Mouse (Mus musculus): ENCODE data around the gene Svs5. TPM values are rescaled to one million over a fixed set of nuclear protein-coding genes. Genes with fewer than 3 reads are reported as not detected.

Svs5 gene
- polyA plus RNA-seq, 1 experiment, result not detected

GRCm38 (mm10) chr2:164352697-164353096 is 20.2 kb downstream of the Svs5 start:
- no peaks in the 10 kb centered on the region for H3K27me3 ChIP-seq (ENCODE audit: control insufficient read depth, insufficient read depth, low read length)
- 85% methylated on average over 3 of the region's 3 CpGs for WGBS

DNA sequence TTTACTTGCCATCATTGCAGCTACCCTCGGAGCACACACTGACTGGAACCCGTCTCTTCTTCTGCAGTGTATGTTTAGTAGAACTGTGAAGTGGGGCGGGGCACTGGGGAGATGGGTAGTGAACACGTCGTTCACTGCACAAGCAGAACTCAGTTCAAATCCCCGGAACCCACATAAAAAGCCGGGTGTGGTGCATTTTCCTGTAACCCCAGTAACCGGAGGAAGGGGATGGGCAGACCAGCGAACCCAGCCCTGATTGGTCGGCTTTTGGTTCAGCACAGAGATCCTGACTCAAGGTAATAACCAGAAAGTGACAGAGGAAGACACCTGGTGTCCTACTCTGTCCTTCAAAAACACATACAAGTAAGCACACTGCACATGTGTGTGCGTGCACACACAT is 20.8 kb downstream of the Svs5 start:
- H3K4me1 ChIP-seq (ENCODE audit: control insufficient read depth, insufficient read depth, insufficient read length, low read length), result no peaks in the 10 kb centered on the region
- no peak overlapping the region for H3K27ac ChIP-seq (ENCODE audit: insufficient read depth, low read depth, low read length)
- no peaks in the 10 kb centered on the region for H3K27me3 ChIP-seq (ENCODE audit: control insufficient read depth, insufficient read depth, low read length)
- H3K36me3 ChIP-seq (ENCODE audit: control insufficient read depth, insufficient read depth, low read length), result no peaks in the 10 kb centered on the region
- TF ChIP-seq CTCF (IDR thresholded peaks at IDR 0.05; ENCODE audit: extremely low read depth, insufficient read length, insufficient replicate concordance, low read depth, low read length) (no peak), POLR2A (IDR thresholded peaks at IDR 0.05; ENCODE audit: low read depth, low read length) (no peak)
- H3K4me3 ChIP-seq (ENCODE audit: low read depth, low read length), result no peak overlapping the region
- WGBS, result 74% methylated on average over 11 of the region's 11 CpGs

More at GRCm38 (mm10) chr2:164352697-164353096, 20.2 kb downstream of the Svs5 start:
- TF ChIP-seq POLR2A (IDR thresholded peaks at IDR 0.05; ENCODE audit: low read depth, low read length) (no peak), CTCF (IDR thresholded peaks at IDR 0.05; ENCODE audit: extremely low read depth, insufficient read length, insufficient replicate concordance, low read depth, low read length) (no peak)
- H3K27ac ChIP-seq (ENCODE audit: insufficient read depth, low read depth, low read length), result no peak overlapping the region
- H3K4me1 ChIP-seq (ENCODE audit: control insufficient read depth, insufficient read depth, insufficient read length, low read length), result no peaks in the 10 kb centered on the region
- no peak overlapping the region for H3K4me3 ChIP-seq (ENCODE audit: low read depth, low read length)
- no peaks in the 10 kb centered on the region for H3K36me3 ChIP-seq (ENCODE audit: control insufficient read depth, insufficient read depth, low read length)

DNA sequence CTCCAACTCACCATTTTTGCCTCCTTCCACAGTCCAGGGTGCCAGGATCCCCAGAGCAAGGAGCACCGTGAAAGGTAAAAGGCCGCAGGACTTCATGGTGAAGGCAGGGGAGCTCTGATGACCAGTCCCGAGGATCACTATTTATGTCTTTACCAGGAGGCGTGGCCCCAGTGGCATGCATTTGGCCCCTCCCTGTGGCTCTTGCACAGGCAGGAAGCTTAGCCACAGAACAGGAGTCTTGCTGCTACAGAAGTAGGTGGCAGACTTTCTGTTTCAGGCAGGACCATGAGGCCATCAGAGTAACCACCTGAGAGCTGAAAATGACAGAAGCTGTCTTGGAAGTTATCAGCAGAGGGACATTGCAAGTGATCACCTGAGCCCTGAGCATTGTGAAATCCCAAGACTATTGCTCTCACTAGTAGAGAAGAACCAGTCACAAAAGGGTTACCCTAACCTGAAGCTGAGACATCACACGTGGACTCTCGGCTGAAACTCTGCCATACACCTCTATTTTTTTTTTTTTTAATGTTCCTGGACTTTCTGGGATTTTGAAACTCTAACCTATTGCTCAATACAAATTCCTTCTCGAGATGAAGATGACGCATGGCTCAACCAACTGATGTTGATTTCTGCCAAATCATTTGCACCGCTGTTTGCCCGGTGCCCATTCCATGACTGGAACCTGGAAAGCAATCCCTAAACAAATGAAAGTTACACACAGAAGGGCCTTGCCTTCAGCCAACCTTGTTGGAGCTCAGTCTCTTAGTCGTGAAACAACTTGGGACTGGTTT is 23.8 kb downstream of the Svs5 start:
- TF ChIP-seq CTCF (IDR thresholded peaks at IDR 0.05; ENCODE audit: extremely low read depth, insufficient read length, insufficient replicate concordance, low read depth, low read length) (no peak), POLR2A (IDR thresholded peaks at IDR 0.05; ENCODE audit: low read depth, low read length) (no peak)
- Histone ChIP-seq H3K27me3 (ENCODE audit: control insufficient read depth, insufficient read depth, low read length) (no peaks in the 10 kb centered on the region), H3K36me3 (ENCODE audit: control insufficient read depth, insufficient read depth, low read length) (no peaks in the 10 kb centered on the region), H3K4me3 (ENCODE audit: low read depth, low read length) (no peak overlapping the region), H3K27ac (ENCODE audit: insufficient read depth, low read depth, low read length) (no peak overlapping the region), H3K4me1 (ENCODE audit: control insufficient read depth, insufficient read depth, insufficient read length, low read length) (no peaks in the 10 kb centered on the region)
- 57% methylated on average over 11 of the region's 11 CpGs for WGBS

DNA sequence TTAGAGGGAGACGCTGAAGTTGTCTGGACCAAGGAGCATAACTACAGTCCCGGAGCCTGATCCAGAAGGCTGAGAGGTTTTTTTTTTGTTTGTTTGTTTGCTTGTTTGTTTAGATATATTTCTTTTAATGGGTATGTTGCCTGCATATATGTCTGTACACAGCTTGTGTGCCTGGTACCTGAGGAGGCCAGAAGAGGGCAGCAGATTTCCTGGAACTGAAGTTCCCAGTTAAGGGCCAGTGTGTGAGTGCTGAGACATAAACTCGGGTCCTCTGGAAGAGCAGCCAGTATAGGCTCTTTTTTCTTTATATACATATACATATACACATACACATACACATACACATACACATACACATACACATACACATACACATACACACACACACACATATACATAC is 25.8 kb downstream of the Svs5 start:
- no peaks in the 10 kb centered on the region for H3K27me3 ChIP-seq (ENCODE audit: control insufficient read depth, insufficient read depth, low read length)
- TF ChIP-seq CTCF (IDR thresholded peaks at IDR 0.05; ENCODE audit: extremely low read depth, insufficient read length, insufficient replicate concordance, low read depth, low read length) (no peak), POLR2A (IDR thresholded peaks at IDR 0.05; ENCODE audit: low read depth, low read length) (no peak)
- 75% methylated on average over 3 of the region's 3 CpGs for WGBS

GRCm38 (mm10) chr2:164359031-164359430 is 26.5 kb downstream of the Svs5 start:
- TF ChIP-seq POLR2A (IDR thresholded peaks at IDR 0.05; ENCODE audit: low read depth, low read length) (no peak), CTCF (IDR thresholded peaks at IDR 0.05; ENCODE audit: extremely low read depth, insufficient read length, insufficient replicate concordance, low read depth, low read length) (no peak)
- WGBS, result 80% methylated on average over 5 of the region's 5 CpGs
- H3K4me1 ChIP-seq (ENCODE audit: control insufficient read depth, insufficient read depth, insufficient read length, low read length), result no peaks in the 10 kb centered on the region
- no peak overlapping the region for H3K27ac ChIP-seq (ENCODE audit: insufficient read depth, low read depth, low read length)
- H3K36me3 ChIP-seq (ENCODE audit: control insufficient read depth, insufficient read depth, low read length), result no peaks in the 10 kb centered on the region
- no peak overlapping the region for H3K4me3 ChIP-seq (ENCODE audit: low read depth, low read length)
- no peaks in the 10 kb centered on the region for H3K27me3 ChIP-seq (ENCODE audit: control insufficient read depth, insufficient read depth, low read length)

More for the DNA sequence above, 25.8 kb downstream of the Svs5 start:
- Histone ChIP-seq H3K36me3 (ENCODE audit: control insufficient read depth, insufficient read depth, low read length) (no peaks in the 10 kb centered on the region), H3K4me3 (ENCODE audit: low read depth, low read length) (no peak overlapping the region), H3K4me1 (ENCODE audit: control insufficient read depth, insufficient read depth, insufficient read length, low read length) (no peaks in the 10 kb centered on the region), H3K27ac (ENCODE audit: insufficient read depth, low read depth, low read length) (no peak overlapping the region)

- Histone ChIP-seq H3K36me3 (ENCODE audit: control insufficient read depth, insufficient read depth, low read length) (no peaks in the 10 kb centered on the region), H3K27ac (ENCODE audit: insufficient read depth, low read depth, low read length) (no peak overlapping the region), H3K4me1 (ENCODE audit: control insufficient read depth, insufficient read depth, insufficient read length, low read length) (no peaks in the 10 kb centered on the region), H3K4me3 (ENCODE audit: low read depth, low read length) (no peak overlapping the region), H3K27me3 (ENCODE audit: control insufficient read depth, insufficient read depth, low read length) (no peaks in the 10 kb centered on the region)
- 71% methylated on average over 5 of the region's 5 CpGs for WGBS
- TF ChIP-seq POLR2A (IDR thresholded peaks at IDR 0.05; ENCODE audit: low read depth, low read length) (no peak), CTCF (IDR thresholded peaks at IDR 0.05; ENCODE audit: extremely low read depth, insufficient read length, insufficient replicate concordance, low read depth, low read length) (no peak)
Measured at GRCm38 (mm10) chr2:164359668-164360067, 27.1 kb downstream of the Svs5 start.

DNA sequence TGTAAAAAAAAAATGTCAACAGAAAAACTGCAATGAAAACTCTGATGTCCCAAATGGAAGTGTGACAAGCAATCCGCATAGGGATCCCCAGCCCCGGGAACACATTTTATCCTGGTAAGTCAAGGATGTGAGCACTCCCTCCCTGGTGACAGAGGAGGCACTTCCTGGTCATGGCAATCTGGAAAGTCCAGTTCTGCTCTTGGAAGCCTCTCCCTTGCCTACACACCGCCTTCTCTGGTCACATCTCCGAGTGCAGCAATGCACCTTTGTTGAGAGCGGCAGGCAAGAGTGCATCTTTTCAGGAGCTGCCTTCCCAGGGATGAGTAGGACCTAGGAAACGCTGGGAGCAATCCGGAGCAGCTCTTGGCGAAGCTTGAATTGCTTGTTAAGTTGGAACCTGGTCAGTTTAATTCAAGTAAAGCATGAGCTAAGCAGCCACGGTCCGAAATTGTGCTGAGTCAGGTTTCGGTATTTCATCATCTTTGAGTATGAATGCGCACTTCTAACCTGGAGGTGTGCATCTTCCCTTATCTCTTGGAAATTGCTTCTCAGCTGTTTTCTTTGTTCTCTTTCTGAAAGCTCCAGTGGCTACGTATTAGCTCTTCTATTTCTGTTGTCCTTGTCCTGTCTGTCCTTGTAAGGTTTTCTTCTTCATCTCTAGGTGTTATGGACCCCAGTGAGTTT is 28.6 kb downstream of the Svs5 start:
- Histone ChIP-seq H3K27ac (ENCODE audit: insufficient read depth, low read depth, low read length) (no peak overlapping the region), H3K27me3 (ENCODE audit: control insufficient read depth, insufficient read depth, low read length) (no peaks in the 10 kb centered on the region), H3K4me3 (ENCODE audit: low read depth, low read length) (no peak overlapping the region), H3K4me1 (ENCODE audit: control insufficient read depth, insufficient read depth, insufficient read length, low read length) (no peaks in the 10 kb centered on the region), H3K36me3 (ENCODE audit: control insufficient read depth, insufficient read depth, low read length) (no peaks in the 10 kb centered on the region)
- no peak for TF ChIP-seq POLR2A (IDR thresholded peaks at IDR 0.05; ENCODE audit: low read depth, low read length)
- no peak for TF ChIP-seq CTCF (IDR thresholded peaks at IDR 0.05; ENCODE audit: extremely low read depth, insufficient read length, insufficient replicate concordance, low read depth, low read length)
- 29% methylated on average over 13 of the region's 13 CpGs for WGBS
